Mouse (Mus musculus): Measurements from ENCODE around the gene Epas1.
A peak's percentile ranks its signal among the peaks of the same experiment; 100 is the strongest.

Epas1 gene

GRCm38 (mm10) chr17:86827391-86828165 lies 74.1 kb downstream of the Epas1 start:
- peak in 1 of 2 experiments; percentile 15 for DNase-seq (ENCODE audit: low spot score in 2 of 2)

GRCm38 (mm10) chr17:86828500-86828899 lies 75.0 kb downstream of the Epas1 start:
- peak; percentile 8 to 13 for DNase-seq (ENCODE audit: low spot score in 2 of 2)

- DNase-seq (ENCODE audit: low spot score in 2 of 2) = peak in 1 of 2 experiments; percentile 14
Observed at GRCm38 (mm10) chr17:86829383-86830175, 76.1 kb downstream of the Epas1 start.

- DNase-seq (ENCODE audit: low spot score in 2 of 2) = peak in 1 of 2 experiments; percentile 11
Observed at GRCm38 (mm10) chr17:86830893-86831292, 77.4 kb downstream of the Epas1 start.

- peak in 1 of 2 experiments; percentile 5 for DNase-seq (ENCODE audit: low spot score in 2 of 2)
Observed at GRCm38 (mm10) chr17:86832562-86833327, 79.2 kb downstream of the Epas1 start.

- peak in 1 of 2 experiments; percentile 5 for DNase-seq (ENCODE audit: low spot score in 2 of 2)
Observed at GRCm38 (mm10) chr17:86833945-86834344, 80.4 kb downstream of the Epas1 start.

- no peak for DNase-seq (ENCODE audit: low spot score in 2 of 2)
Observed at GRCm38 (mm10) chr17:86839308-86839707, 85.8 kb downstream of the Epas1 start.

- no peak for DNase-seq (ENCODE audit: low spot score in 2 of 2)
Observed at GRCm38 (mm10) chr17:86850700-86851337, 97.3 kb downstream of the Epas1 start.

- DNase-seq (ENCODE audit: low spot score in 2 of 2) = no peak
Observed at GRCm38 (mm10) chr17:86851782-86852181, 98.3 kb downstream of the Epas1 start.

- DNase-seq (ENCODE audit: low spot score in 2 of 2) = no peak
Observed at GRCm38 (mm10) chr17:86852591-86853031, 99.1 kb downstream of the Epas1 start.

- DNase-seq (ENCODE audit: low spot score in 2 of 2) = no peak
Observed at GRCm38 (mm10) chr17:86870586-86870985, 117.1 kb downstream of the Epas1 start.

- no peak for DNase-seq (ENCODE audit: low spot score in 2 of 2)
Observed at GRCm38 (mm10) chr17:86872643-86873042, 119.1 kb downstream of the Epas1 start.

- DNase-seq (ENCODE audit: low spot score in 2 of 2) = no peak
Observed at GRCm38 (mm10) chr17:86876940-86877339, 123.4 kb downstream of the Epas1 start.

GRCm38 (mm10) chr17:86877747-86878146 lies 124.2 kb downstream of the Epas1 start:
- DNase-seq (ENCODE audit: low spot score in 2 of 2) = no peak

GRCm38 (mm10) chr17:86880056-86880455 lies 126.6 kb downstream of the Epas1 start:
- DNase-seq (ENCODE audit: low spot score in 2 of 2) = no peak

GRCm38 (mm10) chr17:86880461-86881044 lies 127.1 kb downstream of the Epas1 start:
- DNase-seq (ENCODE audit: low spot score in 2 of 2) = no peak

Measured in right cerebral cortex, postnatal 10 days (tissue).